Mouse (Mus musculus): ENCODE measurements around the gene Cdc20b.

Gene Cdc20b

DNA sequence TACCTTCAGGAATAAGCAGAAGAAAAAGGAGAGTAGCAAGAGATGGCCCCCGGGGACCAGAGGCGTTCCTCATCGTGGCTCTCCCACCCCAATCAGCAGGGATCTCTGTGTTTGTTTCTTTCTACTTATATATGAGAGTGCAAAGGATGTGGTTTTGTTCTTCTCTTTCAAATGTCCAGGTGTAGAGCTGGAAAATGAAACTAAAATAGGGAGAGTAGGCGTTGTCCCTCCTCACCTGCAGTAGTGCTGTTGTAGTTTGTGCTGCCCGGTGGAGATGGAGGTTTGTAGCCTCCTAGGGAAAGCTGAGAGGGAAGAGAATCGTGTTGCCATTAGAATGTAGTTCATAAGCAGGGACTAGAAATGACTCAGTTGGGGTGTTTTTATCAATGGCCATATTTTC lies 66.0 kb downstream of the Cdc20b start, which contains the start of gene Gzma:
Gene Gzma, minus strand, starts transcription at position 103 of the 400 bp plus-strand sequence.
- no peak for DNase-seq

DNA sequence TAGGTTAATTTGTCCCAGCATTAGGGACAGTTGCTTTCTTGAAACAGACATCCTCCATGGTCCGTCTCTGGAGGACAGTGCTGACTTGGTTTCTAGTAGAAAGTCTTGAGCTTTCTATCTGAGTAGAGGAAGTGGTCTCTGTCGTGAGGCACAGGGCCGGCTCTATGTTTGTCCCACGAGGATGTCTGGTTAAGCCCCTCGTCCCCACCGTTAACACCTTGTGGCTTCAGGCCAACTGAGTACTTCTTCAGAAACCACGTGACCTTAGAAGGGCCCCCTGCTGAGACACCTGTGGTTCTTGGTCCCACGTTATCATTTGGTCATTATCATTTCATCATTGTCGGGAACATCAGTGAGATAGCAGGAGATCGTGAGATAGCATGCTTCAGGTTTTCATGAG lies 66.9 kb downstream of the Cdc20b start:
- no peak for DNase-seq

DNA sequence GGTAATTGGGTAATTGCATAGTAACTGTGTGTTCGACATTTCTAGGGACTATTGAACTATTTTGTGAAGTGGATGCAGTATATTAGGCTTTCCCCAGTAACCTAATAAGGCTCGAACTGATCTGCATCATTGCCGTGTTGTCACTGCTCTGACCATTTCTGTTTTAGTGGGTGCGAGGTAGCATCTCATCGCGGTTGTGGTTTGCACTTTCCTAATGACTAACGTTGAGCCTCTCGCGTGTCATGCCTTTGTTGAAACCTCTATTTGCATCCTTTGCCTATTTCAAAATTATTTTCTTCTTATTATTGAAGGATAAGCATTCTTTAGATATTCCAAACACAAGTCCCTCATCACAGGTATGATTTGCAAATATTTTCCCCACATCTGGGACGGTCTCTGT lies 69.8 kb downstream of the Cdc20b start:
- no peak for DNase-seq

DNA sequence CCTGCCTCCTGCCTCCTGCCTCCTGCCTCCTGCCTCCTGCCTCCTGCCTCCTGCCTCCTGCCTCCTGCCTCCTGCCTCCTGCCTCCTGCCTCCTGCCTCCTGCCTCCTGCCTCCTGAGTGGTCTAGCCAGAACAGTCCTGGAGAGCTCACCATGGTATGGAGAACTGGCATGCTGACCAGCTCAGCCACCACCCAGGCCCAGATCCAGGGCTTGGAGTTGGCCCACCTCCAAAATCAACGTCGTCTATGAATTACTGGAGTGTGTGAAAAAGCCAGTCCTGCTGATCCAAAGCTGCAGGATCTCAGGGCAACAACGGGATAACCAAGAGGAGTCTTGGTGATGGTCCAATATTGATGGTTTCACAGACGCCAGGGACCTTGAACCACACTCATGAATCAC lies 84.1 kb downstream of the Cdc20b start:
- peak; percentile 30 to 41 for DNase-seq

DNA sequence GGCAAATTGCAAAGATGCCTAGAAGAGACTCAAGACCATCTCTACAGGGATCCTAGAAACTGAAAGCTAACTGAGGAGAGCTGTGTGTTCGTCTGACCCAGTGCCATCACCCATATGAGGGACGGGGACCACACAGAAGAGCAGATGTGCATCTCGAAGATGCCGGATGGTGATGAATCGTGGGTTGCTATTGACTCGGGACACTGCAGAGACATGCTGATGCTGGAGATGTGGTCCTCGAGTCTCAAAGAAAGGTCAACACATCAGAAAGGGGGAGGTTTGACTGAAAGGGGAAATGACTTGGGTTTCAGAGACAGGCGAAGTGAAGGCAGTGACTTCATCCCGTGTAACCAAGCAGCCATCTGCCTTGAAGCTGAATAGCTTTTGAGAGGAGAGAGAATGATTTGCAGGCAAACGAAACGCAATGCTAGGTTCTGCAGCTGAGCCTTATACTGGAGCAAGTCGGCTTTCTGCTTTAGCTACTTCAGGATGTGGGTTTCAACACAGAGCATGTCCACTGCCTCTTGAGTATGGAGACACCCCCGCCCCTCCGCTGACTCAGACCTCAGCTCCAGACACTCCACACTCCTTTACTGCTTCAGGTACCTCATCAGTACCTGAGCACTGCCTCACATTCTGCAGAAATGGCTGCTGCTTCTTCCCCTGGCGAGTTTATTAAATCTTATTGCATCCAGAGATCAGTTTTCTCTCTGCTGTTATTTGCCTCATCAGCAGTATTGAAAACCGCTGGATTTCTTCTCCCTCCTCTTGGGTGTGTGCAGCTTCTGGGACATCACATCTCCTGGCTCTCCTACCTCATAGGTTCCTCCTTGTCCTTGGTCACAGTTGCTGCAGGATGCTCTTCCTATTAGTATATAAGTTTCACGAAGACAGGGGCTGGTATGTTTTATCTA lies 85.7 kb downstream of the Cdc20b start:
- DNase-seq = no peak

DNA sequence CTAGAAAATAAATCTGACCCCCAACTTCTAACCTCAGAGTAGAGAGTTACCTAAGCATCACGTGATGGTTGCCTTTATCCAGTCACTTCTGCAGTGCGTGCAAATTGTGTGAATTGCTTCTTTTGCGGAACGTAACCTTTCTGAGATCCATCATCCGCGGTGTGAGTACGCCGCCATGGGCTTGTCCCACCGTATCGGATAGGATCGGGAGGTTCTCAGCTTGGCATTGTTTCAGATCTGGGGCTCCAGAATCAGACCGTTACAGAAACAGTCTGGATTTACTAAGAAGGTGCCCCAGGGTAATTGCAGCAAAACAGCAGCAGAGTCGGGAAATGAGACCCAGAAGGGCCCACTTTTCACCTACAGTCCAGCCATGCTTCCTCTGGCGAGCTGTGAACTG lies 86.4 kb downstream of the Cdc20b start:
- no peak for DNase-seq

DNA sequence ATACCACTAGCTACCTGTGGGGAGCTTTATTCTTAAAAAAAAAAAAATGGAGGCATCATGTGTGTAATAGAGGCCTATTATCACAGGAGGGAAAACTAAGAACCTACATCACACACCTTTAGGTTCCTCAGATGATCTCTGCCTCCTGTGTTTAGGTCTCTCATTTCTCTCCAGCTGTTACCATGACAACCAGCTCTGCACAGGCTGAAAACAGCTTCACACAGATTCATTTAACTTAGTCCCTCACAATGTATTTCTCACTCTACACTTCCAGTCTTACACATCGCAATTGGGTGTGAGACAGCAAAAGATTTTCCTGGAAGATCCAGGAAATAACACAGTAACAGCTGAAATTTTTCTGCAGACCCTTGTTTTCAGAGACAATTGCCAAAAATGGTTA lies 95.1 kb downstream of the Cdc20b start:
- no peak for DNase-seq

DNA sequence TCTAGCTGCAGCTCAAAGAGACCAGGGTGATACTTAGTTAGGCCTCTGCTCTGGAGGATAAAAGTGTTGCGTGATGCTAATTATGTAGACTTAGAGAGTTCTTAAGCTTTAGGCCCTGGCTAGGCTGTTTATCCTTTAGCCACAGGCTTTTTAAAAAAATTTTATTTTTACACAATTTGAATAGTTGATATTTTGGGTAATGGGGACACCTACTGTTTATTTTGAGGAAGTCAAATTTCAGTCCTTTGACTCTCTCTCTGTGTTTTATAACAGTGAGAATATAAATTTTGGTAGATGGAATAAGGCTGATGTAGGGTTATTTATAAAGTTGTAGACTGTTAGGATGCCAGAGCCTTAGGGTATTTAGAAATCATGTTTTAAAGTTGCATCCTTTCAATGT lies 104.7 kb downstream of the Cdc20b start:
- no peak for DNase-seq

Data from cerebellum, postnatal 10 days (tissue).